Mouse (Mus musculus) c-Kit-positive CD71-positive TER-119-positive erythroid progenitor cells, embryonic 14.5 days (primary cell): ENCODE data around the gene Incenp.
"Not testable (repeated sequence)": the region's sequence is repeated elsewhere in the genome, so short reads cannot be mapped to it uniquely, and the experiment has no call there.

Experiments
- DNase-seq: peaks from one replicate; pipeline ENCODE4 v3.0.0-alpha.2; 2013; ENCODE audit warnings: low spot score

Gene Incenp

GRCm38 (mm10) chr19:9918176-9918861 lies 19.0 kb upstream of the Incenp start:
- DNase-seq, result no peak

GRCm38 (mm10) chr19:9917727-9918126 lies 18.4 kb upstream of the Incenp start:
- DNase-seq, result no peak

GRCm38 (mm10) chr19:9915935-9916334 lies 16.6 kb upstream of the Incenp start:
- peak; percentile 77 for DNase-seq

DNA sequence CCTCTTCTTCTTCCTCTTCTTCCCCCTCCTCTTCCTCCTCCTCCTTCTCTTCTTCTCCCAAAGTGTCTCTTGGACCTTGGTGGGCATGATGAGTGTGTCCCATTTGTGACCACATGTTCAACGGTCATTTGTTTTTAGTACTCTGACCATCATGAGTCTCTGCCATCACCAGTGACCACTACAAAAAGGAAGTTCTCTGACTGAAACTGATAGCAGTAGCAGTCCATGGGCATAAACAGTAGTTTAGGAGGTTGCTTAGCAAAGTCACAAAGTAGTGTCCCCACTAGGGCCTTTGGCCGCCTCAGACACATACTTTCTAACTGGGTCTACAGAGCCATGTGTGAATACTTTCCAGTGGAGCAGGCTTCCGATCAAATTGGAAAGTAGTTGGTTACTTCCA lies 15.0 kb upstream of the Incenp start:
- no peak for DNase-seq

GRCm38 (mm10) chr19:9913784-9914183 lies 14.4 kb upstream of the Incenp start:
- no peak for DNase-seq

GRCm38 (mm10) chr19:9911314-9911754 lies 12.0 kb upstream of the Incenp start:
- peak; percentile 71 for DNase-seq

DNA sequence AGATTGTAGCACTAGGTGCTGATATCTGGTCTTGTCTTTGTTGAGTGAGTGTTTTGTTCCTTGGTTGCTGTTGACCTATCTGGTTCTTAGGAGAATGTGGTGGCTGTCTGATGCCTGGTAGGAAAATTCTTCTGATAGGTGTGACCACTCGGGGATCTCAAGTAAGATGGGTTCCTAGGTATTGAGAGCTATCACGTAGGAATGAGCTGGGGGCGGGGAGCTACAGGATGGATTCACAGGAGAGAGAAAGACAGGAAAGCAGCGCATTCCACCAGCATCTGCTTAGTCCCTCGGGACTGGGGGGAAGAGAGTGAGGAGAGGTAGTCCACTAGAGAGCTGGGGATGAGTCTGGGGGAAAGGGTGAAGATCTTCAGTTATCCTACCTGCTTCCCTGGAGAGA lies 10.0 kb upstream of the Incenp start:
- no peak for DNase-seq

DNA sequence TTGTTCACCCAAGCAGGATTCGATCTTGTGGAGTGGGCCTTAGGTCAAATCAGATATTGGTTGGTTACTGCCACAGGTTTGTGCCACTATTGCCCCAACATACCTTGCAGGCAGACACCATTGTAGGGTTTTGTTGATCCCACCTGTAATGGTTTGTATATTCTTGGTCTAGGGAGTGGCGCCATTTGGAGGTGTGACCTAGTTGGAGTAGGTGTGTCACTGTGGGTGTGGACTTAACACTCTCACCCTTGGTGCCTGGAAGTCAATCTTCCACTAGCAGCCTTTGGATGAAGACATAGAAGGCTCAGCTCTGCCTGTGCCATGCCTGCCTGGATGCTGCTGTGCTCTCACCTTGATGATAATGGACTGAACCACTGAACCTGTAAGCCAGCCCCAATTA lies 1.3 kb upstream of the Incenp start:
- DNase-seq, result not testable (repeated sequence)

- DNase-seq, result no peak
These were observed 412 bp upstream of the Incenp start for GRCm38 (mm10) chr19:9899780-9900146.

DNA sequence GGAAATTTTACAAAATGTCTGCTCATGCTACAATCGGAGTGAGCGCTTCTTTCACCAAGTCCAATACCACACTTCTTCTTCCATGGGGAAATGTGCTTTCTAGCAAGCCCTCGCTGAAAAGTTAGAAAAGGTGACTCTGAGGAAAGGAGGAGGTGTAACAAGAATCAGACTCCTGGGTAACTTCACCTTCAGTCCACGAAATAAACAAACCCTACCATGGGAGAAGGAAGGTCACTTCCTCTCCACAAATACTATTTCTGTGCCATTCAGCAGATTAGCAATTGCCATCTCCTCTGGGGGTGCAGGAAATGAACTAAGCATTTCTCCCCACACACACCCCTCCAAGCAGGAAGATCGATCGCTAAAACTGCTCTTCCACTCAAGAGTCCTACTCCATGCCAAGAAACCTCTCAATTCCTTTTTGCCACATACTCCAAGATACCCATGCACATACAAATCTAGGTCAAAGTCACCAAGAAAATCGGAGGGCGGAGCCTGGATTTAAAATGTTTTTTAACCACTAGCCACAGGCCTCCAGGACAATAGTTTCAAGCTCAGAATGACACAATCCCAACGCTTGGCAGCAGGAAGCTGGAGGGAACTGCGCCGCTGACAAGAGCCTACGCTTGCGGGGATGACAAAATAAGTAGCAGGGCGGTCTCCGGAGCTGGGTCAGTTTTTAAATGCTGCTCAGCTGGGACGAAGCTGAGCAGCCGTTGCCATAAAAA lies 848 bp downstream of the Incenp start:
- no peak for DNase-seq

- DNase-seq, result no peak
These were observed 3.3 kb downstream of the Incenp start for GRCm38 (mm10) chr19:9896067-9896466.

DNA sequence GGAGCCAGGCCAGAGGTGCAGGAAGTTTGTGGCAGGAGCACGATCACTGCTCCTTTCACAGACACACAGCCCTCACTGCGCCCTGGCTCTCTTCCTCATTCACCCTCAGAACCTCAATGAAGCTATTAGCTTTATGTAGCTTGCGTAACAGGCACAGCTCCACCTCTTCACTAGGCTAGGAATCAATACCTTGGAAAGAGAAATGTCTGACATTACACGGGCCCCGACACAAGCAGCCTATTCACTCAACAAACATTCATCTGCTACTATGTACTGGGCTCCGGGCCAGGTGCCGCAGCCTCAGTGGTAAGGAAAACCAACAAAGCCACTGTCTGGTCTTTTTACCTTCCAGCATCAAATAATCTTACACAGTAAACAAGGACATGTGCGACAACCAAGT lies 12.6 kb downstream of the Incenp start:
- DNase-seq, result no peak

- DNase-seq, result no peak
These were observed 13.0 kb downstream of the Incenp start for GRCm38 (mm10) chr19:9886348-9886747.

- no peak for DNase-seq
These were observed 21.0 kb downstream of the Incenp start for GRCm38 (mm10) chr19:9878186-9878835.

DNA sequence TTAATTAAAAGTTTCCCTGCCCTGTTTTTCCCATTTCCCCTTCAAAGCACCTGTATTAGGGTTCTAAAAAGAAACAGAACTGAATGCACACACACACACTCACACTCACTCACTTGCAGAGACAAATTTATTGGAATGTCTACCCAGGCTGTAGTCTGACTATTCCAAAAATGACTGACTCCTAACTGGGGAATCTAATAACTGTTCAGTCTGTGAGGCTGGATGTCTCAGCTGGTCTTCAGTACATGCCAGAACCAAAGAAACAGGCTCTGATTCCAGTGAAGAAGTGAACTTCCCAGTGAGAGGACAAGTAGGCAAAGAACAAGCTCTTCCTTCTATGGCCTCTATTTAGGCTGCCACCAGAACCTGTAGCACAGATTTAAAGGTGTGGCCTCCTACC lies 33.9 kb downstream of the Incenp start:
- no peak for DNase-seq

DNA sequence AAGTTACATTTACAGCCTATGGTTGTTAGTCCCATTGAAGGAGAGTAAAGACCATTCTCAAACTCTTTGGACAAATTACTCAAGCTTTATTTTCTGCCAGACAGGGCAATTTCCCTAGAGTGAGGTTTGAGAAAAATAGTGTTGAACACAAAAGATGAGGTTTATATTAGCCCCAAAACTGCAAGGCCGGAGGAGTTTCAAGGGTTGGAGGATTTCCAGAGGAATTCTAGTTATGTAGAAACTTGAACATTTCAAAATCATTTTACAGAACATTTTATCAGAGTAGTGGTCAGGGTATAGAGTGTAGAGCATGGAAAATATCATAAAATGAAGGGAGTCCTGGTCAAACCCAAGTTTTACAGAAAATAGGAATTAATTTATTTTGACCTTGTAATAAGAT lies 34.5 kb downstream of the Incenp start:
- DNase-seq, result no peak

DNA sequence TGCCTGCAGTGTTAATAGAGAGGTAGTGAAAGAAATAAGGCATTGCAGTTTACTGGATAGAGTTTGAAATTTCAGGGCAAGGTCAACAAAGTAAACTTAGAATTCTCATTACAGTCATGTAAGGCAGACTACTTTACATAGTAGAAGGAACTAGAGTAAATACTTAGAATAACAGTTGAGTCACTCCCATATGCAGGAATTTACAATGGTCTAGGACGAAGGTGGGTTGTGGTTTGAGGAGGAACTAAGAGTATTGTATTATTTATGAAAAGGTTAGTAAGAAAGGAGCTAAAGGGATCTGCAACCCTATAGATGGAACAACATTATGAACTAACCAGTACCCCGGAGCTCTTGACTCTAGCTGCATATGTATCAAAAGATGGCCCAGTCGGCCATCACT lies 38.5 kb downstream of the Incenp start:
- not testable (repeated sequence) for DNase-seq

GRCm38 (mm10) chr19:9849368-9850075 lies 49.8 kb downstream of the Incenp start:
- DNase-seq, result not testable (repeated sequence)

DNA sequence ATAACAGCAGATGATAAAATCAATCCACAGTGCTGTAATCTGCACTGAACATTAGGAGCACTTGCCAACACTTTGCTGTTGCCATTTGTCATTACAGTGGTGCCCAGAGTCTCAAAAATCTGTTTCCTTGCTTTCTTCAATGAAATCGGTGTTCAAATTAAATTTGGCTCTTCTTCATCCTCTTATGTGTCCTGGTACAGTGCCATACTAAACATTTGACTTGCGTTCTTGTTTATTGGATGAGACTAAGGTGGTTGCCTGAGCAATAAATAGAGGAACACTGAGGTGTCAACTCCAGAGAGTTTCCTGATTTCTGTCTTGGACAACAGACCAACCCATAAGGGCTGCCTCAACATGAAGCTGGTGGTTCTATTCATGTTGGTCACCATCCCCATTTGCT lies 52.1 kb downstream of the Incenp start, which contains the start of gene Scgb2a2:
Scgb2a2 (plus strand) TSS at position 301 of the 400 bp plus-strand sequence.
- DNase-seq, result no peak

- no peak for DNase-seq
These were observed 62.0 kb downstream of the Incenp start for GRCm38 (mm10) chr19:9837341-9837715.

- DNase-seq, result not testable (repeated sequence)
These were observed 62.6 kb downstream of the Incenp start for GRCm38 (mm10) chr19:9836581-9837340.
